Mouse (Mus musculus) erythroblast, embryonic 14.5 days (primary cell): Measurements from ENCODE around the gene Rps15.

Experiments used
- GATA1 ChIP-seq: IDR thresholded peaks from 2 replicates; pipeline ENCODE4 v1.6.1; 2012; ENCODE audit warnings: low read length, inconsistent platforms, mixed read lengths
- TAL1 ChIP-seq: IDR thresholded peaks from 3 replicates; pipeline ENCODE4 v1.6.1; 2012; ENCODE audit warnings: low read length, inconsistent platforms, mixed read lengths

DNA sequence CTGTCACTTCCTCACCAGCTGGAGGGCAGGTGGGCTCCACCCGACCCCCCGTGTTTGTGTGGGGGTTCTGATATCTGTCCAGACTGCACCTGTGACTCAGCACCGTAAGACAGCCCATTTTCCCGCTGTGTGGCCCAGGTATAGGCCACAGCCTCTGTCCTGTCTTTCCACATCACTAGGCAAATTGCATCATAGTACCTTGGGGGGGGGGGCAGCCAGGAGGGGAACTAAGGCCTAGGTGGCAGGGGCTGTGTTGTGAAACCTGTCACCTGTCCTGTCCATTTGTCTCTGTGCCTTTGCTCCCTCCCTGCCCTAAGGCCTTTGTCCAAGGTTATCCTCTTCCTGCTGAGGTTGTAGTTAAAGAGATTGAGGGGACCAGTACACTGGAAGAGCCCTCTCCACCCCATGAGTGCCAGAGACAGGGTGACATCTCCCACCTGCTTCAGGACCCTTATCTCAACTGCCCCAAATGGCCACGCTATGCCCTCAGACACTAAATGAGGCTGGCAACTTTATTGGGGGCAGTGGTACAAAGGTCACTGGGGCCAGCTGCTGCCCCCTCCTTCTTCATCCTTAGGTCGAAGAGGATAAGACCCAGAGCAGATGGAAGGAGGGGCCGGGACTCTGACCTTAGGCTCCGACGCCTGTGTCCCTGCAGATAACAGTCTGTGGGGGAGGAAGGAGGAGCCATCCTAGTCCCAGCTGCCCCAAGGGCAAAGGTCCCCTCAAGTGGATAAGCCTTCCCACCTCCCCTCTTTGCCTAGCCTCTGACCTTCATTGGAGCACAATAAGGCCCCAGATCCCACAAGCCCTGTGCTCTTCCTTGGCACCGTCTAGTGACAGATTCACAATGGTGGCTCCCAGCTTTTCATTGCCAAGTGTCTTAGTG is 39.6 kb downstream of the Rps15 start:
- peak; percentile 82 for TF ChIP-seq GATA1
- TF ChIP-seq TAL1, result peak; percentile 84
